Mouse (Mus musculus) forebrain, embryonic 16.5 days (tissue): ENCODE measurements around the gene Nupl1. TPM values are rescaled to one million over a fixed set of nuclear protein-coding genes. Genes with fewer than 3 reads are reported as not detected.

ENCODE experiments used
- ATAC-seq: fragments of 200-750 bp; cut with Nextera tagmentation; 2 replicates; pipeline ENCODE4 v1.8.0; 2017; ENCODE audit warnings: mild to moderate bottlenecking, moderate library complexity
- H3K27ac ChIP-seq: fragments of 300-500 bp; sonication (generic); 2 replicates; pipeline ENCODE4 v1.5.1; 2014; ENCODE audit warnings: low read length, control low read depth
- H3K27me3 ChIP-seq: fragments of 300-500 bp; sonication (generic); replicated peaks from 2 replicates; pipeline ENCODE4 v1.6.1; 2014; ENCODE audit warnings: low read length; ENCODE audit not compliant: control insufficient read depth, insufficient read depth
- H3K36me3 ChIP-seq: fragments of 300-500 bp; sonication (generic); 2 replicates; pipeline ENCODE4 v1.6.1; 2014; ENCODE audit not compliant: control insufficient read depth, insufficient read depth
- H3K4me1 ChIP-seq: fragments of 300-500 bp; sonication (generic); replicated peaks from 2 replicates; pipeline ENCODE4 v1.6.1; 2014; ENCODE audit warnings: low read length; ENCODE audit not compliant: control insufficient read depth, insufficient read depth
- H3K4me2 ChIP-seq: fragments of 300-500 bp; sonication (generic); 2 replicates; pipeline ENCODE4 v1.6.1; 2014; ENCODE audit warnings: mild to moderate bottlenecking, low read length, control low read depth
- H3K4me3 ChIP-seq: fragments of 300-500 bp; sonication (generic); replicated peaks from 2 replicates; pipeline ENCODE4 v1.5.1; 2014; ENCODE audit warnings: mild to moderate bottlenecking, low read length, control low read depth
- H3K9ac ChIP-seq: fragments of 300-500 bp; sonication (generic); replicated peaks from 2 replicates; pipeline ENCODE4 v1.6.1; 2014; ENCODE audit warnings: low read depth, low read length, control low read depth
- H3K9me3 ChIP-seq: fragments of 300-500 bp; sonication (generic); 2 replicates; pipeline ENCODE4 v1.6.1; 2016; ENCODE audit warnings: low read length; ENCODE audit not compliant: control insufficient read depth
- WGBS: fragments of 180-500 bp; shearing (Covaris S2); extraction: QIAGEN DNeasy Blood & Tissue Kit; methylation state at CpG from one replicate; pipeline ENCODE4 v1.1.7; 2014; 5-methylcytosine and 5-hydroxymethylcytosine counted together
- polyA plus RNA-seq: library from polyadenylated mRNA; unstranded; fragments of >200 nt; fragmentation: Nextera tagmentation; extraction: Ambion mirVana; gene quantifications from 2 replicates; pipeline ENCODE4 v1.2.1, GENCODE M21; 2015

Gene Nupl1
- polyA plus RNA-seq, 1 experiment from 2014 or later: 0.11 TPM

- ATAC-seq: no peak
- Histone ChIP-seq H3K4me2 (no peak overlapping the region), H3K9me3 (no peaks in the 10 kb centered on the region), H3K27ac (no peak overlapping the region), H3K36me3 (no peaks in the 10 kb centered on the region), H3K27me3 (no peaks in the 10 kb centered on the region), H3K4me3 (no peak overlapping the region), H3K9ac (no peak overlapping the region), H3K4me1 (peaks cover 13% of the 10 kb centered on the region)
- WGBS: 92% methylated on average over 6 of the region's 6 CpGs
These were observed 18.1 kb upstream of the Nupl1 start for GRCm38 (mm10) chr14:60269333-60269732.

DNA sequence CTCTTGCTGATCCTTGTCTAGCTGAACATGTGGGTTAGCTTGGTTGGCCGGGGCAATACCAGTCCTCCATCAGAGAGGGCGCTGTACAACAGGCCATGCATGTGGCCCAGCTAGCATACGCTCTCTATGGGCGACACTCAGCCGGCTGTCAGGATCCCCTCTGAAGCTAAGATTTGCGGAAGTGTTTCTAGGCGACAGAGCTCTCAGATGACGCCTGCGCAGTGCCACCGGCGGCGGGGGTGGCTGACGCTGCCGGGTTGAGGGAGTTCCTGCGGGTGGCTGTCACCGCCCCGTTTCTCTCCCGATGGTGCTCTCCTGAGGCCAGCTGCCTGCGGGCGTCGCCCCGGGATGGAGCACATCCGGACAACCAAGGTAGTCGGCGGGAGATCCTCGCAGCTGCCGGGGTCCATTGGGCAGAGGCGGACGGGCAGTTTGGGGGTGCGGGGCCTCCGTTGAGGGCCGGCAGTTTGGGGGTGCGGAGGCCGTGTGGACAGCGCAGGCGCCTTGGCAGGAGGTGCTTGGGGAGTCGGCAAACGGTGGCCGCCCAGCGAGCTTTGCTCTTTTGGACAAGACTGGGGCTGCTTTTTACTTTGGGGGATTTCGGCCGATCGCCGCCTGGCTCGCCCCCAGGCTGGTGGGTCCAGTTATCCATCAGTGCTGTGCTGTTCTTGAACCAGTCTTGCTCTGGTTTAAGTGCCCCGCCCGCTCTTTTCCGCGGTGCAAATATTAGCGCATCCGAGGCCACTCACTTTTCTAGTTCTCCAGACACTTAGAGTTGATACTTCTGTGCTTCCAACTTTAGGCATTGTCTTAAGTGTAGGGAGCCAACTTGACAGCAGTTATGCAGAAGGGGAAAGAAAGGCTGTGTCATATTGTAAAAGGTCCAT is 14.0 kb upstream of the Nupl1 start, which contains the start of gene Mtmr6:
Gene Mtmr6 (plus strand): TSS at position 239 of the 887 bp plus-strand sequence.
- peak; percentile 100 for ATAC-seq
- H3K9ac ChIP-seq: peak within 1 kb of the TSS; percentile 89
- peak within 1 kb of the TSS; percentile 87 for H3K4me2 ChIP-seq
- no peaks in the 10 kb centered on the region for H3K36me3 ChIP-seq
- peak within 1 kb of the TSS; percentile 98 for H3K4me3 ChIP-seq
- peak within 1 kb of the TSS; percentile 90 for H3K27ac ChIP-seq
- no peaks in the 10 kb centered on the region for H3K27me3 ChIP-seq
- under 1% methylated on average over 51 of the region's 51 CpGs for WGBS
- H3K9me3 ChIP-seq: no peaks in the 10 kb centered on the region
- peaks cover 13% of the 10 kb centered on the region for H3K4me1 ChIP-seq

GRCm38 (mm10) chr14:60262316-60262715 is 11.1 kb upstream of the Nupl1 start:
- no peaks in the 10 kb centered on the region for H3K9me3 ChIP-seq
- no peaks in the 10 kb centered on the region for H3K27me3 ChIP-seq
- ATAC-seq: no peak
- no peak overlapping the region for H3K9ac ChIP-seq
- H3K4me3 ChIP-seq: no peak overlapping the region
- no peaks in the 10 kb centered on the region for H3K36me3 ChIP-seq
- H3K4me1 ChIP-seq: peaks cover 13% of the 10 kb centered on the region
- H3K4me2 ChIP-seq: no peak overlapping the region
- 77% methylated on average over 7 of the region's 7 CpGs for WGBS
- no peak overlapping the region for H3K27ac ChIP-seq

GRCm38 (mm10) chr14:60257851-60258250 is 6.6 kb upstream of the Nupl1 start:
- Histone ChIP-seq H3K4me2 (no peak overlapping the region), H3K9me3 (no peaks in the 10 kb centered on the region), H3K4me1 (no peaks in the 10 kb centered on the region), H3K36me3 (no peaks in the 10 kb centered on the region), H3K27me3 (no peaks in the 10 kb centered on the region), H3K4me3 (no peak overlapping the region), H3K27ac (no peak overlapping the region), H3K9ac (no peak overlapping the region)
- WGBS: 79% methylated on average over 1 of the region's 1 CpGs
- ATAC-seq: no peak

- no peak for ATAC-seq
- no peaks in the 10 kb centered on the region for H3K36me3 ChIP-seq
- H3K9me3 ChIP-seq: no peaks in the 10 kb centered on the region
- no peak overlapping the region for H3K4me2 ChIP-seq
- no peak overlapping the region for H3K9ac ChIP-seq
- H3K4me1 ChIP-seq: peaks cover 5% of the 10 kb centered on the region
- H3K4me3 ChIP-seq: no peak overlapping the region
- no peak overlapping the region for H3K27ac ChIP-seq
- no peaks in the 10 kb centered on the region for H3K27me3 ChIP-seq
- WGBS: 81% methylated on average over 4 of the region's 4 CpGs
These were observed 5.9 kb upstream of the Nupl1 start for GRCm38 (mm10) chr14:60257101-60257500.

- ATAC-seq: no peak
- Histone ChIP-seq H3K4me1 (peaks cover 6% of the 10 kb centered on the region), H3K36me3 (no peaks in the 10 kb centered on the region), H3K9me3 (no peaks in the 10 kb centered on the region), H3K4me2 (no peak overlapping the region), H3K27ac (no peak overlapping the region), H3K9ac (no peak overlapping the region), H3K27me3 (no peaks in the 10 kb centered on the region), H3K4me3 (no peak overlapping the region)
- 33% methylated on average over 3 of the region's 3 CpGs for WGBS
These were observed 5.1 kb upstream of the Nupl1 start for GRCm38 (mm10) chr14:60256356-60256755.

GRCm38 (mm10) chr14:60254774-60255173 is 3.5 kb upstream of the Nupl1 start:
- Histone ChIP-seq H3K4me1 (peaks cover 13% of the 10 kb centered on the region), H3K9me3 (no peaks in the 10 kb centered on the region), H3K27ac (no peak overlapping the region), H3K9ac (no peak overlapping the region), H3K4me3 (no peak overlapping the region), H3K27me3 (no peaks in the 10 kb centered on the region), H3K4me2 (no peak overlapping the region), H3K36me3 (no peaks in the 10 kb centered on the region)
- ATAC-seq: no peak

DNA sequence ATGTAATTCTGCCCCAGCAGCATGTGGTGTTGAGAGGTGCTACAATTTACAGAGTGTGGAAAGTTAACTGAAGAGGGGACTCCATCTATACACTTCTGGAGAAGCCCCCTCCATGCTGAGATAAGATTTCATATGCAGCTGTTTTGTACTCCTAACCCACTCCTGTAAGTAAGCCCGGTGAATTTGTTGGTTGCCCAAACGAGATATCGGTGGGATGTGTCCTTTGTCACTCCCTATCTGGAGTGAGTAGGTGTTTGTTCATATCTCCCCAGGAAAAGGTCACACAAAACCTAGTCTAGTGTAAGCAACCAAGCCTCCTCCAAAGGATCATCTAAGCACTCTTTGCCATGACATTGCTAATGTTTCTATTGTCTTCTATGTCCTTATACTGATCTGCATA is 2.2 kb upstream of the Nupl1 start:
- no peaks in the 10 kb centered on the region for H3K27me3 ChIP-seq
- WGBS: 91% methylated on average over 3 of the region's 3 CpGs

GRCm38 (mm10) chr14:60252004-60253000 is 1.1 kb upstream of the Nupl1 start:
- Histone ChIP-seq H3K27me3 (no peaks in the 10 kb centered on the region), H3K27ac (peak overlapping the region; percentile 89), H3K36me3 (no peaks in the 10 kb centered on the region), H3K9me3 (no peaks in the 10 kb centered on the region), H3K4me2 (peak overlapping the region; percentile 80), H3K9ac (peak overlapping the region; percentile 87), H3K4me3 (peak overlapping the region; percentile 97), H3K4me1 (peaks cover 22% of the 10 kb centered on the region)
- 16% methylated on average over 15 of the region's 15 CpGs for WGBS
- no peak for ATAC-seq

More for the DNA sequence above, 2.2 kb upstream of the Nupl1 start:
- no peaks in the 10 kb centered on the region for H3K9me3 ChIP-seq
- no peak overlapping the region for H3K4me3 ChIP-seq
- H3K36me3 ChIP-seq: no peaks in the 10 kb centered on the region
- H3K9ac ChIP-seq: no peak overlapping the region
- no peak overlapping the region for H3K27ac ChIP-seq
- H3K4me2 ChIP-seq: no peak overlapping the region
- no peak for ATAC-seq
- peaks cover 22% of the 10 kb centered on the region for H3K4me1 ChIP-seq
